Mouse (Mus musculus) embryonic facial prominence, embryonic 13.5 days (tissue): Measurements from ENCODE around the gene Defb43. TPM values are rescaled to one million over a fixed set of nuclear protein-coding genes. Genes with fewer than 3 reads are reported as not detected.

Experiments used
- ATAC-seq: fragments of 200-750 bp; cut with Nextera tagmentation; 2 replicates; pipeline ENCODE4 v1.8.0; 2017; ENCODE audit warnings: low read depth; ENCODE audit not compliant: insufficient number of reproducible peaks, insufficient read depth, low FRiP score, low TSS enrichment
- H3K27ac ChIP-seq: fragments of 300-500 bp; sonication (generic); 2 replicates; pipeline ENCODE4 v1.5.1; 2015; ENCODE audit warnings: moderate library complexity, mild to moderate bottlenecking, inconsistent platforms
- H3K27me3 ChIP-seq: fragments of 300-500 bp; sonication (generic); 2 replicates; pipeline ENCODE4 v1.6.1; 2015; ENCODE audit warnings: mild to moderate bottlenecking, inconsistent platforms
- H3K36me3 ChIP-seq: fragments of 300-500 bp; sonication (generic); 2 replicates; pipeline ENCODE4 v1.6.1; 2015; ENCODE audit warnings: mild to moderate bottlenecking, inconsistent platforms
- H3K4me1 ChIP-seq: fragments of 300-500 bp; sonication (generic); 2 replicates; pipeline ENCODE4 v1.6.1; 2015; ENCODE audit warnings: inconsistent platforms
- H3K4me2 ChIP-seq: fragments of 300-500 bp; sonication (generic); 2 replicates; pipeline ENCODE4 v1.6.1; 2015; ENCODE audit warnings: moderate library complexity, mild to moderate bottlenecking, inconsistent platforms
- H3K4me3 ChIP-seq: fragments of 300-500 bp; sonication (generic); 2 replicates; pipeline ENCODE4 v1.5.1; 2015; ENCODE audit warnings: mild to moderate bottlenecking, inconsistent platforms
- H3K9ac ChIP-seq: fragments of 300-500 bp; sonication (generic); 2 replicates; pipeline ENCODE4 v1.6.1; 2015; ENCODE audit warnings: mild to moderate bottlenecking, inconsistent platforms
- H3K9me3 ChIP-seq: fragments of 300-500 bp; sonication (generic); 2 replicates; pipeline ENCODE4 v1.6.1; 2016; ENCODE audit warnings: inconsistent platforms
- WGBS: fragments of 180-500 bp; shearing (Covaris S2); methylation state at CpG from one replicate; pipeline ENCODE4 v1.1.7; 2015; ENCODE audit warnings: mixed read lengths; 5-methylcytosine and 5-hydroxymethylcytosine counted together
- polyA plus RNA-seq: library from polyadenylated mRNA; unstranded; fragments of >200 nt; fragmentation: Nextera tagmentation; extraction: Ambion mirVana; gene quantifications from 2 replicates; pipeline ENCODE4 v1.2.1, GENCODE M21; 2015

The Defb43 gene
- polyA plus RNA-seq, result not detected in 2 replicates

DNA sequence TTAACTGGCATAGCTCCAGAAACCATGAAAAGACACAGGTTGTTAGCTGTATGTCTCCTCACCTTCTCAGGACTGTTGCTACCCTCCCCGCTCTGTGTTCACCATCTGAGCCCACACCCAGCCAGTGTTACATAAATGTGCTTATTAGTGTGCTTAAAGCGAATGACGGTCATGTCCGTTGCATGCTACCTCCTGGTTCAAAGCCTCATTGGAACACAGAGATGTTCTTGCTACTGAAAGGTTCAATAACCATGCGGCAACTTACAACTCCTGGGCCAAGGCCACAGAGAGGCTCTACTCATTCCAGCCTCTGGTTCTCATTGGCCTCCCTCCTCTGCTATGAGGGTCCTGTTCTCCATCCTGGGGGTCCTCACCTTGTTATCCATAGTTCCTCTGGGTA is at the start of gene Defb43:
Gene Defb43 (plus strand): TSS at position 301 of the 400 bp plus-strand sequence.
- Histone ChIP-seq H3K4me3 (no peak within 1 kb of the TSS), H3K4me2 (no peak within 1 kb of the TSS), H3K36me3 (no peaks in the 10 kb centered on the region), H3K9ac (no peak within 1 kb of the TSS), H3K27me3 (no peaks in the 10 kb centered on the region), H3K27ac (no peak within 1 kb of the TSS), H3K9me3 (no peaks in the 10 kb centered on the region), H3K4me1 (no peaks in the 10 kb centered on the region)
- ATAC-seq, result no peak
- 95% methylated on average over 5 of the region's 5 CpGs for WGBS

DNA sequence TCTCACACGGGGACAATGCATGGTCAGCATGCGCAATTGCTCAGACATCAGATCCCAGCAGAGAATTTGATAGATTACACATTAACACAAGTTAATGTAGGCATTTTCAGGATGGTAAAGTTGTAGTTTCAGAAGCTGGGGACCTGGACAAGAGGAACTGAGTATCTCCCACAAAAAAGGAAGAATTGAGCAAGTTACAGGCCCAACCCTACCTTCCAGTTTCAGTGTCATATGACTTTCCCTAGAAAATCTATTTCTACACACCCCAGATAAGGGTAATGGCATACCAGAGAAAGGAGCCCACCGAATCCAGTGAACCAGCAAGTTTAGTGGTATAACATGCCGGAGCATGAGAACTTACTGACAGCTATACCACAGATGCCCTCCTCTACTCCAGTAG is 47.9 kb upstream of the Defb43 start:
- Histone ChIP-seq H3K4me1 (peaks cover 8% of the 10 kb centered on the region), H3K4me2 (no peak overlapping the region), H3K36me3 (peaks cover 17% of the 10 kb centered on the region), H3K9me3 (no peaks in the 10 kb centered on the region), H3K4me3 (no peak overlapping the region), H3K27me3 (no peaks in the 10 kb centered on the region), H3K27ac (no peak overlapping the region), H3K9ac (no peak overlapping the region)
- ATAC-seq, result no peak
- 88% methylated on average over 4 of the region's 4 CpGs for WGBS

DNA sequence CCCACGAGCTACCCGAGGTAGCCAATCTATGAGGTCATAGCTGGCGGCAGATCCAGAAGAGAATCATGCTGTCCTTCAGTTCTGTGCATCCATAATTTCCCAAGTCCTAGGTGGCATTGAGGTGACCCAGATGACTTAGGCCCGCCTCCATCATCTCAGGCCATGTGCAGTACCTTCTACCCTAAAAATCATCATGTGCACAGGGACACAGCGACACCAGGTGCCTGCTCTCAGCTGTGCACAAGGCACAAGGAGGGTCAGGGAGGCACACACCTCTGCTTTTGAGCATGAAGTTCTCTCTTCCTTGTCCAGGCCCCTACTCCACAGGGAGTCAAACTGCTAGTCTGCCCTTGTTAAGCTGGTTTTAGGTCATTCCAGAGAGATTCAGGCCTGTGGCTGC is 46.2 kb upstream of the Defb43 start:
- H3K36me3 ChIP-seq, result peaks cover 6% of the 10 kb centered on the region; the same call in 1 of the 2 replicates
- no peak; the same call in 1 of the 2 replicates for ATAC-seq
- H3K4me1 ChIP-seq, result peaks cover 8% of the 10 kb centered on the region
- H3K9me3 ChIP-seq, result no peaks in the 10 kb centered on the region
- no peak overlapping the region for H3K27ac ChIP-seq
- H3K9ac ChIP-seq, result no peak overlapping the region
- H3K27me3 ChIP-seq, result no peaks in the 10 kb centered on the region
- H3K4me2 ChIP-seq, result peak overlapping the region; percentile 52
- WGBS, result 86% methylated on average over 5 of the region's 5 CpGs
- H3K4me3 ChIP-seq, result no peak overlapping the region

DNA sequence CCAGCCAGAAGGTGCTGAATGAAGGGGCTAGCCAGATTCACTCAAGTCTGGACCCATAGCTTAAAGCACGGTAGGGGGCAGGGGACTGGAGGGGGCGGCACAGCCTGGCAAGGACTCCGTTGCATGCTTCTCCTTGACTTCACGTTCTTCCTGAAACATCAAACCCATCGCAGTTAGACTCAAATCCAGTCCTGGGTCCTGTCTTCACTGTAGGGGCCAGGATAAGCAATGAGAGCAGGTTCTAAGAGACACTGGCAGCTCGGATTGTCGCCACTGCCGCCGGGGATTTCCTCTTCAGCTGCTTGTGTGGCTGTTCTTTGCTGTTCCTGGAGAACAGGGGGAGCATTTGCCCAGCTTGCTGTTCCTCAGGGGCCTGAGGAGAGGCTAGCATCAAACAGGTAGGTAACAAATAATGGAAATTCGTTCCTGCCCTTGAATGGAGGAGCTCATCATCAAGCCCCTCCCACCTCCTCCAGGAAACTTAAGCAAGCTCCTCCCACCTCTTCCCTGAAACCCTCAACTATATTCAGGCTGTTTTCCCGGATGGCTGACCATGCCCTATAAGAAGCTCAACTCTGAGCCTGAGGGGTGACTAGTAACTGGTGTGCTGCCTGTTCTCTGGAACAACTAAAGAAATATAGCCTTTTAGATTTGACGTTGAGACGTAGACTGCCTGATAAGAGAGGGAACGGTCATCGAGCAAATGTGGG is 45.6 kb upstream of the Defb43 start:
- no peaks in the 10 kb centered on the region for H3K9me3 ChIP-seq
- H3K36me3 ChIP-seq, result peaks cover 4% of the 10 kb centered on the region; the same call in 1 of the 2 replicates
- H3K27ac ChIP-seq, result no peak overlapping the region
- H3K4me3 ChIP-seq, result peak overlapping the region; percentile 30
- no peak for ATAC-seq
- 30% methylated on average over 15 of the region's 15 CpGs for WGBS
- H3K4me2 ChIP-seq, result peak overlapping the region; percentile 52
- peaks cover 14% of the 10 kb centered on the region for H3K4me1 ChIP-seq
- no peaks in the 10 kb centered on the region for H3K27me3 ChIP-seq
- H3K9ac ChIP-seq, result peak overlapping the region; percentile 46; the same call in 1 of the 2 replicates

DNA sequence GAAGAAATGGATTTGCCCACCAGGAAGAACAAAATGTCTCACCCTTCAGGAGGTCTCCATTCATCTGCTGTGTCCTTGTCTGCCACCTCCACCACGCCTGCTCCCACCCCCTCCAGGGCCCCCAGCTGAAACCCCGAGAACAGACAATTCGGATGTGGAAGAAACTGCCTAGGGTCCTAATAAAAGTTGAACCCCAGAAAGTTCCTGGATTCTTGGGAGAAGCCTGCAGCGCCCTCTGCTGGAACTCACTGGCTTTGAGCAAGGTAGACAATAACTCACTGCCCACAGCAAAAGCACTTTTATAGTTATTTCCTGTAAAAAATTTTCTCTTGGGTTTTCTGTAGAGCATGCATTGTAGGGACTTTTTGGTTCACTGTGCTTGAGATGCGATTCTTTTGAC is 36.5 kb upstream of the Defb43 start:
- H3K27me3 ChIP-seq, result no peaks in the 10 kb centered on the region
- H3K4me2 ChIP-seq, result no peak overlapping the region
- no peak overlapping the region for H3K9ac ChIP-seq
- H3K4me3 ChIP-seq, result no peak overlapping the region
- 9% methylated on average over 5 of the region's 5 CpGs for WGBS
- no peak for ATAC-seq
- H3K9me3 ChIP-seq, result no peaks in the 10 kb centered on the region
- H3K36me3 ChIP-seq, result no peaks in the 10 kb centered on the region
- 0 out of 2 replicates have a peak, but pooled peaks cover 6% of the 10 kb centered on the region for H3K4me1 ChIP-seq
- no peak overlapping the region for H3K27ac ChIP-seq

DNA sequence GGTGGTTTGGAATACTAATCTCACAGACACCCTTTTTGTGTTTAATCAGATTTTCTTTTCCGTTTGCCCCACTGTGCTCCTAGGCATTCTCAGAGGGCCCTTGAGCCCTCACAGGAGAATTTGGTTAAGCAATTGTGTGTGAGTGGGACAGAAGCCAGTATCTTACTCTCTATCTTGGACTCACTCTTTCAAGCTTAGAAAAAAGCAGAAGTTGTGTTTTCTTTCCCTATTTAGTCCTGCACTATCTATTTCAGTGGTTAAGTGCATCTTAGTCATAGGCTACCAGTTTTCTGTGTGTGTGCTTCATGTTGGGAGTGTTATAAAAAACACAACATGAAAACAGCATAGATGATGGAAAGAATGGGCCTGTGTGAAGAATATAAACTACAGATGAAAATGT is 31.8 kb upstream of the Defb43 start:
- H3K4me3 ChIP-seq, result no peak overlapping the region
- no peaks in the 10 kb centered on the region for H3K27me3 ChIP-seq
- H3K4me1 ChIP-seq, result no peaks in the 10 kb centered on the region
- H3K27ac ChIP-seq, result no peak overlapping the region
- ATAC-seq, result no peak
- WGBS, result 57% methylated on average over 1 of the region's 1 CpGs
- H3K9ac ChIP-seq, result no peak overlapping the region
- no peaks in the 10 kb centered on the region for H3K36me3 ChIP-seq
- H3K4me2 ChIP-seq, result no peak overlapping the region
- no peaks in the 10 kb centered on the region for H3K9me3 ChIP-seq

DNA sequence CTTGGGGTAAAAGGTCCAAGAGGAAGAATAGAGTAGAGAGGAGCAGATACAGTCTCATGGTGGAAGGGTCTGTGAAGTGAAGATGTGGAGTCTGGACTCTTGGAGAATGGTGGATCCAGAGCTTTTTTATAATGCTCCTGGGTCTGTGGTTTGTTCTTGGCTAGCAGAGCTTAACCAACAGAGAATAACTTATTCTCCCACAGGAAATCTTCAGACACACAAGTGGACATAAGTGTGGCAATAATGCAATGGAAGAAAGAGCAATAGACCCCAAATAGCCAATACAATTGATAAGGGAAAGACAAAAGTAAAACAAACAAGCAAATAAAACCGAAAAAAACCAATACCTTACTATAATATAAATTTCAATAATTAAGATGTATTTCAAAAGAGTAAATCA is 27.2 kb upstream of the Defb43 start, which contains the start of gene Defb48:
Gene Defb48 (minus strand): TSS at position 101 of the 400 bp plus-strand sequence.
- 70% methylated on average over 1 of the region's 1 CpGs for WGBS
- Histone ChIP-seq H3K27me3 (no peaks in the 10 kb centered on the region), H3K4me3 (no peak within 1 kb of the TSS), H3K9ac (no peak within 1 kb of the TSS), H3K4me1 (no peaks in the 10 kb centered on the region), H3K4me2 (no peak within 1 kb of the TSS), H3K27ac (no peak within 1 kb of the TSS), H3K9me3 (no peaks in the 10 kb centered on the region), H3K36me3 (no peaks in the 10 kb centered on the region)
- ATAC-seq, result no peak

DNA sequence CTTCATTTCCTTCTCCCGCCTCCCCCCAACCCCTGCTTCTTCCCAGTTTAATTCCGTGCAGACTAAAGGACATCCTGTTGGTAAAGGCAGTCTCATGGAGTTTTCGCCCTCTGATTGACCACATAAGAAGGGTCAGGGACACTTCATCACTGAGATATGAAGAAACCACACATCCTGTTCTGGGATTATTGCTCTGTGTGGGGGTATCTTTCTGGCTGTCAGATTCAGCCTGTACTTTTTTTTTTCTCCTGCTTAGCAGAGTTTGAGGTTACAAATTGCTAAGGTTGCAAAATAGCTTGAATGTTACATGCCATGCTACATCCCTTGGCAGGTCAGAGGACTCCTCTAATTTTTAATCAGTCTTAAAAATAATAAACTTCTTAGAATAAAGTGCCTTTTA is 20.3 kb upstream of the Defb43 start:
- 66% methylated on average over 3 of the region's 3 CpGs for WGBS
- Histone ChIP-seq H3K27ac (no peak overlapping the region), H3K9me3 (no peaks in the 10 kb centered on the region), H3K9ac (no peak overlapping the region), H3K4me2 (no peak overlapping the region), H3K4me1 (peaks cover 8% of the 10 kb centered on the region), H3K27me3 (no peaks in the 10 kb centered on the region), H3K36me3 (no peaks in the 10 kb centered on the region), H3K4me3 (no peak overlapping the region)
- ATAC-seq, result no peak

DNA sequence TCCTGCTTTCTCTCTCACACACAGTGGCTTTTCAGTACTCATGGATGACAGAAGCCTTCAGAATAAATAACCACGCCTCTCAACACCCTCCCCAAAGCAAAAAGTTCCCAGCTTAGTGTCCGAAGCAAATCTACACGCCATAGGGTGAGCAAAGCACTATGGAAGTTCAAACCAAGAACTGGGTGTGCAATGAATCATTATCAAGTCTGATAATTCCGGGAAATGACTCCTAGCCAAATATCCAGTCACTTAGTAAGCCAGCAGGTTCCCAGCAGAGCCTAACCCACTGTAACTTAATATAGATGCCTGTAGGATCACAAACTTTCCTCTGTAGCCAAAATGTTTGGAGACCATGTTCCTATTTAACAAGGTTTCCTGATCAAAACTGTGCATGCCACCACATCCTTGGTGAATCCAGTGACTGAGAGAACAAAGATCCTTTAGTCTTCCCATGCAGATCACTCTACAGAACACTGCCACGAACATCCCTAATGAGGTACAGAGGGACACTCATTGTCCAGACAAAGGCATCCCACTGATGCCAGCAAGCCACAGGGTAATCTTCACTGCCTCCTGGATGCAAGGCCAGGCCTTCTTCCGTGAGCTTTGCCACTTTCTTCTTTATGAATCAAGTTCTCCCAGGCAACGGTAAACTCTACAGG is 19.6 kb upstream of the Defb43 start:
- 65% methylated on average over 7 of the region's 7 CpGs for whole genome bisulfite sequencing
- Histone ChIP-seq H3K4me1 (peaks cover 8% of the 10 kb centered on the region), H3K9ac (no peak overlapping the region), H3K27ac (no peak overlapping the region), H3K4me2 (no peak overlapping the region), H3K9me3 (no peaks in the 10 kb centered on the region), H3K36me3 (no peaks in the 10 kb centered on the region), H3K4me3 (no peak overlapping the region), H3K27me3 (no peaks in the 10 kb centered on the region)
- ATAC-seq, result no peak

DNA sequence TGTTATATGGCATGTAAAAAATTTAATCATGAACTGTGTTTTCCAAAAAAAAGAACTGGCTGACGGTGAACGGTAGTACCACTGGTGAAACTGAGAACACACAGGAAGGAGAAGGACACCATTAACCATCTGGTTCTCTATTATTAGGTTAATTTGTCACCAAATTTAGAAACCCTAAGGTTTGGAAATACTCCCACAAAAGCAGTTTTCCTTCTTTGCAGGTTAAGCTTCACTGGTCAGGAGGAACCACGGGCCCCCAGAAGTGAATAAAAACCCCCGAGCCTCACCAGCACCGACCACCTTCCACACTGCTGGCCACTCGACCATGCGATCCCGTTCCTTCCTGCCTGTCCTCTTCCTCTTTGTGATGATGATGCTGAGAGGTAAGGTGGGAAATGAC is 13.8 kb upstream of the Defb43 start, which contains the start of gene Defb47:
Gene Defb47 (plus strand): TSS at position 301 of the 400 bp plus-strand sequence.
- no peaks in the 10 kb centered on the region for H3K9me3 ChIP-seq
- no peak within 1 kb of the TSS for H3K9ac ChIP-seq
- H3K27ac ChIP-seq, result no peak within 1 kb of the TSS
- H3K36me3 ChIP-seq, result no peaks in the 10 kb centered on the region
- no peaks in the 10 kb centered on the region for H3K27me3 ChIP-seq
- H3K4me2 ChIP-seq, result no peak within 1 kb of the TSS
- WGBS, result 82% methylated on average over 8 of the region's 8 CpGs
- no peak within 1 kb of the TSS for H3K4me3 ChIP-seq
- no peak for ATAC-seq
- H3K4me1 ChIP-seq, result peaks cover 6% of the 10 kb centered on the region

DNA sequence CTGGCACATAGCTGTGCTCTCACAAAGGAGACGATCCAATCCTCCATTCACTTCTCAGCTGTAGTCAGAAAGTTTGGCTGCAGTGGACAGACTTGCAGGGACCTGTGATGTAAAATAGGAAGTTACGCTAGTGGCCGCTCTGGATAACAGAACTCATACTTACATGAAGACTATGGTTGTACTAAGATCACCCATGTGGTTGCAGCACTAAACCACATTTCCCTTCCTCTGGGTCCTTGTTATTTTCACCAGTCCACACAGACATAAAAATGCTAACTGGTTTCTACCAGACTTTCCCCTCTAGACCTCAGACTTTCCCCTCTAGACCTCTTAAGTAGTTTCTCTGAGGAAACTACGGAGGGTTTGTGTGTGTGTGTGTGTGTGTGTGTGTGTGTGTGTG is 12.6 kb upstream of the Defb43 start:
- Histone ChIP-seq H3K4me1 (no peaks in the 10 kb centered on the region), H3K4me2 (no peak overlapping the region), H3K36me3 (no peaks in the 10 kb centered on the region), H3K4me3 (no peak overlapping the region), H3K9me3 (no peaks in the 10 kb centered on the region), H3K27ac (no peak overlapping the region), H3K27me3 (no peaks in the 10 kb centered on the region), H3K9ac (no peak overlapping the region)
- WGBS, result 91% methylated on average over 4 of the region's 4 CpGs
- ATAC-seq, result no peak

DNA sequence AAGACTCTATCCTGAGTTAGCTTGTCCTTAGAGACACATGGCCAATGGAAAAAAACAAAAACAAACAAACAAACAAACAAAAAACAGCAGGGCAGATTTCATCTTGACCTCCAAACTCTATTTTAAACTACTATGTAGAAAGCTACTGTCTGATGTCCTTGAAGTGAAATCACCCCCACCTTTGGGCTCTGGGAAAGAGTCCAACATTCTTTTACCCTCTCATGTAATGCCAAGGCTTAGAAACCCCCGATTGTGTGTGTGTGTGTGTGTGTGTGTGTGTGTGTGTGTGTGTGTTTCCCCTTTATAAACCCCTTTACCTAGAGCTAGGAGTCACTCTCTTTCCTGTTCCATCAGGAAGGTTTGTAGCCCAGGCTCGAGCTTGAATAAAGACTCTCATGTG is 9.0 kb upstream of the Defb43 start:
- Histone ChIP-seq H3K9ac (no peak overlapping the region), H3K27ac (no peak overlapping the region), H3K9me3 (no peaks in the 10 kb centered on the region), H3K27me3 (no peaks in the 10 kb centered on the region), H3K36me3 (no peaks in the 10 kb centered on the region), H3K4me2 (no peak overlapping the region), H3K4me1 (no peaks in the 10 kb centered on the region), H3K4me3 (no peak overlapping the region)
- ATAC-seq, result no peak
- 52% methylated on average over 2 of the region's 2 CpGs for WGBS
